Mouse (Mus musculus) urinary bladder, postnatal 4 days (tissue): ENCODE measurements around the gene Dynlrb2.

Experiments used
- DNase-seq, 2 experiments: peaks; one replicate each; pipeline ENCODE4 v3.0.0; 2021 to 2022; ENCODE audit warnings: low spot score in 2 of 2

Dynlrb2 gene

DNA sequence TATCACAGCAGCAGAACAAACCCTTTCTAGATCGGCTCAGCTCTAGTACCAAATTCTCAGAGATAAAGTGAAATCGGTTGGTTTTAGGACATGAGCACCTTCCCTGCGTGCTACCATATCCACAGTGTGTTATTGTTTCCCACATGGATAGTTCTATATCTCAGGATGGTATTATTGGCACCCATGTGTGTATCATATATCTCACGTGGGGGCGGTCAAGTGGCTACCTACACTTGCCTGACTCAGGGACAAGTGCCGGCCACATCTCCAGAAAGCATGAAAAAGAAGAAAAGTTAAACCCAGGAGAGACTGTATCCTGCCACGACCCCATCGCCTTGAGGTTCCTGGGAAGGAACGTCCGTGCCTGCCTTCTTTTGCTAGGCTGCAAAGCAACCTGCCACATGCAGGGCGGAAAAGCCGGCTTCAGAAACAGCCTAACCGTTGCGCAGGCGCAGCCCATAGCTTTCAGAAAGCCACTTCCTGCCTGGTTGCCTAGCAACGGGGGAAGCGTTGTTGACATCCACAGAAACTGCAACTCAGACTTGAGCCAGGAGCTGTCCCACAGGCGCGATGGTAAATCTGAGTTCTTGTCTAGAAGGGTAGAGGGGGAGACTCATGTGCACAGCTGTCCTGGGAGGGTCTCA is at the start of gene Dynlrb2:
TSS of gene Dynlrb2 (plus strand) at position 498 of the 644 bp plus-strand sequence.
- DNase-seq = peak; percentile 81 to 91

DNA sequence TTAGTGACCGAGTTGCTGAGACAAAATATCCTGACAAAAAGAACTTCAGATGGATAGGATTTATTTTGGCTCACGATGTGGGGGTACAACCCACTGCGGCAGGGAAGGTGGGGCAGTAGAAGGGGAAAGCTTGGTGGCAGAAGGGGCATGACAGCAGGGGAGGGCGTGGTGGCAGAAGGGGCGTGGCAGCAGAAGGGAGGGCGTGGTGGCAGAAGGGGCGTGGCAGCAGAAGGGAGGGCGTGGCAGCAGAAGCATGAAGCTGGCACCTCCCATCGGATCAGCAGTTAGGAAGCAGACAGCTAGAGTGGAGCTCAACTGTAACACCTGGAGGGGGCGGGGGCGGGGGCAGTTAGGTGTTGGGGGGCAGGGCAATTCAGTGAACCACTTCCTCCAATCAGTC is 46.2 kb upstream of the Dynlrb2 start:
- DNase-seq = no peak

GRCm38 (mm10) chr8:116461472-116461871 is 43.3 kb upstream of the Dynlrb2 start:
- DNase-seq = no peak

DNA sequence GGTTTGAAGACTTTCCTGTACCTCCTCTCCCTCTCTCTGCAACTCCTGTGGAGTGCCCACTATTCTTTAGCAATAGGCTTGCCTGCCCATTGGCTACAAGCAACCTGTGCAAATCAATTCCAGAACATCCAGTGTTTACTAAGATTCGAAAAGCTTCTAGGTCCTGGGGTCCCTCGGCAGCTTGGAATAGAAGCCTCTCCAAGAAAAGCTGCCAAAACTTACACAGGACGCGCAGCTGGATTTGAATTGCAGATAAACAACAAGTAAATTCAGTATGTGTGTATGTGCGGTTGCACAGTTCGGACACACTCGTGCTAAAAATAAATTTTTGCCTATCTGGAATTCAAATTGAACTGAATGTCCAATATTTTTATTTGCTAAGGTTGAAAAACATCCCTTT is 38.2 kb upstream of the Dynlrb2 start:
- no peak for DNase-seq

GRCm38 (mm10) chr8:116467027-116467426 is 37.7 kb upstream of the Dynlrb2 start:
- no peak for DNase-seq

DNA sequence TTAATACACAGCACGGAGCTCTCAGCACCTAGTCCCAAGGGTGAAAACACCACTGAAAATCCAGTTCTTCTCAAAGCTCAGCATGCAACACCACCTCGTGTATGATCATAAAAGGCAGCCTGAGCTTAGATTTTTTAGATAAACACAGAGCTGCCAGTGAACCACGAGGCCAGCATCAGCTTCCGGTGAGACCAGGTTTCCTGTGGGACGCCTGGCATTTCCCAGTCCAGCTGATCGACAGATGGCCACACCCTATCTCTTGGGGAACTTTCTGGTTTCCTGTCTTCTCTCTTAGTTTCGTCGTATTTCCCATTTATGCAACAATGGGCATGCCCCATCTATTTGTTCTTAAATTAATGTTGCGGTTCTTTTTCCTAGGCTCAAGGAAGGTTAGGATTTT is 26.8 kb upstream of the Dynlrb2 start:
- DNase-seq = peak in 1 of 2 experiments; percentile 44

DNA sequence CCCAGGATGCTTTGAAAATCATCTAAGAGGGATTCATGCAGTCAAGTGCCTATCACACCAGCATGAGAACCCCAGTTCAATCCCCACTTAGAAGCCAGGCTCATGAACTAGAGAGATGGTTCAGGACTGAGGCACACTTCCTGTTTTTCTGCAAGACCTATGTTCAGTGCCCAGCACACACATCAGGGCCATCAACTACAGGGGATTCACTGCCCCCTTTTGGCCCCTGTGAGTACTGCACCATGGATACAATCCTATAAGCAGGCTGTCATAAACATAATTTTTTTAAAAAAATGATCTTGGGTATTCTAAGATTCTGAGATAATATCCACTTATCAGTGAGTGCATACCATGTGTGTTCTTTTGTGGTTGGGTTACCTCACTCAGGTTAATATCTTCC is 26.1 kb upstream of the Dynlrb2 start:
- no peak for DNase-seq

DNA sequence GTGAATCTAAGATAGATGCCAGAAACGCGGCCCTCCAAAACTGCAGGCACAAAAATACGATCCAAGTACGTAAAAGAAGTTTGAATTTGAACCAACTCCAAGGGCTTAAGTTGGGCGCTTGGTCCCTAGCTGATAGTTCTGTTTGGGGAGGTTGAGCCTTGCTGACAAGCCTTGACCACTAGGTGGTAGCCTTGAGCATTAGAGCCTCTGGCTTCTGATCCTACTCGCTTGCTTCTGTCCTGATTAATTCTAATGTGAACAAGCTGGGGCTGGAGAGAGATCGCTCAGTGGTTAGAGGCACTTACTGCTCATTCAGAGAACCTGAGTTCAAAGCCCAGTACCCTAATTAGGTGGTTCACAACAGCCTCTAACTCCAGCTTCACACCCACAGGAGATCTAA is 23.9 kb upstream of the Dynlrb2 start:
- DNase-seq = peak in 1 of 2 experiments; percentile 63

DNA sequence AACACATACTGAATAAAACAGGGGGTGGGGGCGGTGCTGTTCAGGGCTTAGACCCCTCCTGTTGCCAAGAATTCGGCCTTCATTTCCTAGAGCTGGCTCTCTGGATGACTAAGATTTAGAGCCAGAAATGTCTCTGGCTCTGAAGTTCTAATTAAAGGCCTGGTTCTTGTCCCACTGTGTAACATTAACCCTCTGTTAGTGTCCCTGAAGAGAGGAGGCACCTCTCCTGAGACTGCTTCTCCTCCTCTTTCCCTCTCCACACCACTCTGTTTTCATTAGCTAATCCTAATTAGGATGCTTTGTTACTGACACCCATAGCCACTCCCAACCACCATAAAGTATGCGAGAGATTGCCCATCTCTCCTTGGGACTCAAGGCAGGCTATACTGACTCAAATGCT is 22.0 kb upstream of the Dynlrb2 start:
- DNase-seq = no peak

GRCm38 (mm10) chr8:116484087-116484486 is 20.7 kb upstream of the Dynlrb2 start:
- no peak for DNase-seq

DNA sequence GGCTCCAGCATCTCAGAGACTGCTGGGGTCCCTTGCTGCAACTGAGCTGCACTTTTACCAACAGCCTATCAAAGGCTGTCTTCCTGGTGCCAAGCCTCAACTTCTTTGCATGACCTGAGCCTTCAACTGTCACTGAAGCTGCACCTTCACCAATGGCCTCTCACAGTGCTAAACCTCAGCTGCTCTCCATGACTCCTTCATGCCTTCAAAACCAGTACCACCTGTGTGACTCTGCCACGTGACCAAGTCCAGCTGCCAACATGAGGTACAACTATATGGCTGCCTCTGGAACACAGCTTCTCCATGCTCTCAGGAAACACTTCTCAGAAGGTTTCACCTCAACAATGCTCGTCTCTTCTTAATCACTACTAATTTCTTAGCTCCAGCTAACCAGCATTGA is 16.2 kb upstream of the Dynlrb2 start:
- DNase-seq = no peak

- DNase-seq = no peak
These were observed 4.5 kb upstream of the Dynlrb2 start for GRCm38 (mm10) chr8:116500057-116500809.

DNA sequence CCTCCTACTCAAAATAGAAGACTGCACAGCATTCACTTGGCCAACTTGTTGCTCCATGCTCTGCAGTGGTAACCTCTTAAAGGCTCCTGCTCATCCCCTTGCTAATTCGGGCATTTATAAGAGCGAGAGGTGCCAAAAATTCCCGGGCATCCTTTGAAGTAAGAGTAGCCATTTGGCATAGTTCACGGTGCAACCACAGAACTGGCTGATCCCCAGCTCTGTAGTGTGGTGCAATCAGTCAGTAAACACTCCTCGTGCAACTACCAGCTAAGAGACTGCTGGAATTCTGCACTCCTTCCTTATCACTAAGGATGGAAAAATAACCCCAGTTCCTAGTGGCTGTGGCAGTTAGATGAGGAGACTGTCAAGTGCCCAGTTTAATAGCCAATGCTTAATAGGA is 3.9 kb downstream of the Dynlrb2 start:
- DNase-seq = no peak

DNA sequence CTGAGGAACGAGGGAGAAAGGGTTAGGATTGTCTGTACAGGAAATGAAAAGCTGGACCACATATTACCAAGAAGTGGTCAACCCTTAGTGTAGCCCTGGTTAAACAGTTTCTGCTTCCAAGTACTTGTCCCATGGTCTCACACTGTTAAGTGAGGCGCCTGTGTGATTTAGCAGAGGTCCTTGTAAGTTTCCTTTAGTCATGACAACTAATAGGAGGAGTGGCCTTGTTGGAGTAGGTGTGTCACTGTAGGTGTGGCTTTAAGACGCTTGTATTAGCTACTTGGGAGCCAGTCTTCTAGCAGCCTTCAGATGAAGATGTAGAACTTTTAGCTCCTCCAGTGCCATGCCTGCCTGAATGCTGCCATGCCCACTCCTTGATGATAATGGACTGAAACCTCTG is 4.5 kb downstream of the Dynlrb2 start:
- DNase-seq = no peak

- no peak for DNase-seq
These were observed 14.9 kb downstream of the Dynlrb2 start for GRCm38 (mm10) chr8:116519676-116520075.

GRCm38 (mm10) chr8:116521208-116521607 is 16.4 kb downstream of the Dynlrb2 start:
- no peak for DNase-seq

- DNase-seq = no peak
These were observed 16.9 kb downstream of the Dynlrb2 start for GRCm38 (mm10) chr8:116521641-116522040.

DNA sequence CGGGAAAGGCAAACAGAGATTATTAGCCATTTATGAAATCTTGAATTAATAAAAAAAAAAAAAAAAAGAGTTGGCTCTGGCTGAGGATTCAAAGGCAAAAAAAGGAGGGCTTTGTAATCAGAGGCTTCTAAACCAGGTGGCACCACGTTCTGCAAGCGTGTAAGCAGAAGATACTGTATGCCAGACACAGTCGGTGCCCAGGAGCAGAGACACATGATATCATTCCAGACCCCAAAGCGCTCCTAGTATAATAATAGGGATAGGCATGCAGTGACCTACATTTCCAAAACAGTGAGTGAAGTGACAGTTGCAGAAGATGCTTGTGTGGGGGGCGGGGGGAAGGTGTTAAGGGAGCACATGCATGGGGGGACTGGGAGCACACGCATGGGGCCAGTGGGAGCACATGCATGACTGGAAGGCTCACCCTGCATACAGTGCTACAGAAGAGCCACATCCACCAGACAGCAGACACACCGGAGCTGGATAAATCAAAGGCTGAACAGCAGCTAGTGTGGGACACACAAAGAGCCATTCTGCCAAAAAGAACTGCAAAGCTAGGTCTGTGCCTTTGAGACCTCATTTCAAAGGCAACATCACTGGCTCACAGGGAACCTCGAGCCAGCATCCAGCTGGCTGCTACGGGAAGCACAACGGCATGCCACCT is 17.5 kb downstream of the Dynlrb2 start:
- no peak for DNase-seq

GRCm38 (mm10) chr8:116524915-116525314 is 20.1 kb downstream of the Dynlrb2 start:
- DNase-seq = no peak

DNA sequence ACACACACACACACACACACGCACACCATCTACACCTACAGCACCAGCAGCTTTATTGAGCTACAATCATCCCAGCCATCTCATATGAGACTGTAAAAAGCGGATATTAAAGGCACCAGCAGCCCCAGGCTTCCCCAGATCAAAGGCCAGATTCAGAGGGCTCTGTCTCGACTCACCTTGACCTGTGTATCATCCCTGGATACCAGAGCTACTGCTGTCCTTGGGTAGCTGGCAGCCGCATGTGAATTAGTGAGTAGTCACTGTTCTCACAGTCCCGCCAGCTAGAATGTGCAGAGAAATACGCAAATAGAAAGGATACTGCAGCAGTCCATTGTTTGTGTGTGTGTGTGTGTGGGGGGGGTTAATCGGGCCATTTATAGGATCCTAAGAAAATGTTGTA is 24.0 kb downstream of the Dynlrb2 start:
- no peak for DNase-seq

- no peak for DNase-seq
These were observed 28.3 kb downstream of the Dynlrb2 start for GRCm38 (mm10) chr8:116533081-116533480.

DNA sequence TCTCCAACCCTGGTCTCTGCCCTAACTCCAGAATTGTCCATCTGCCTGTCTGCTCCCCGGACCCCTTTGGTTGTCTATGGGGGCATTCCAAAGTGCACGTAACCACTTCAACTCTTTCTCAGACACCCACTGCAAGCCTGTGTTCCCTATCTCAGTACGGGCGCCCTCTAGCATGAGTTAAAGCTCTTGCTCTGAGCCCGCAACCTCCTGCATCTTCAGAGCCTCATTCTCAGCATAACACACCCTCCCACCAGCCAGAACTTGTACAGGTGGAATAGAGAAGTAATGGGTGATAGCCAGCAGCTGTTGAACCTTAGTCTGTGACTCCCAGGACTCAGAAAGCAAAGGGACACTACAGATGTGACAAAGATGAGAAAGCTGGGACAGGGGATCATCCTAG is 32.0 kb downstream of the Dynlrb2 start:
- no peak for DNase-seq

GRCm38 (mm10) chr8:116538763-116539162 is 34.0 kb downstream of the Dynlrb2 start:
- DNase-seq = no peak
